Mouse (Mus musculus) cerebellum, postnatal 25 days (tissue): ENCODE measurements around the gene Dglucy.

Experiments
- DNase-seq, 2 experiments: peaks; one replicate each; pipeline ENCODE4 v3.0.0; 2021; ENCODE audit warnings: mixed read lengths in 2 of 2

The Dglucy gene

GRCm38 (mm10) chr12:100937441-100938360, 158.8 kb downstream of the Dglucy start:
- DNase-seq = no peak

GRCm38 (mm10) chr12:100941361-100941760, 162.5 kb downstream of the Dglucy start:
- no peak for DNase-seq

- DNase-seq = no peak
These were observed 164.3 kb downstream of the Dglucy start for GRCm38 (mm10) chr12:100943146-100943545.

GRCm38 (mm10) chr12:100944921-100945336, 166.1 kb downstream of the Dglucy start:
- peak; percentile 68 to 76 for DNase-seq

GRCm38 (mm10) chr12:100945501-100945900, 166.6 kb downstream of the Dglucy start:
- DNase-seq = no peak

- no peak for DNase-seq
These were observed 167.1 kb downstream of the Dglucy start for GRCm38 (mm10) chr12:100945948-100946347.
